Mouse (Mus musculus) C2C12 (cell line): ENCODE measurements around the gene Ramp1. TPM values are rescaled to one million over a fixed set of nuclear protein-coding genes. Genes with fewer than 3 reads are reported as not detected.

ENCODE experiments used
- H3K27me3 ChIP-seq: one replicate; pipeline ENCODE4 v1.6.1; 2011; ENCODE audit not compliant: control insufficient read depth, insufficient read depth, insufficient read length
- H3K36me3 ChIP-seq: one replicate; pipeline ENCODE4 v1.6.1; 2011; ENCODE audit not compliant: control insufficient read depth, insufficient read depth
- H3K4me3 ChIP-seq: one replicate; pipeline ENCODE4 v1.5.1; 2011; ENCODE audit warnings: mild to moderate bottlenecking, control low read depth; ENCODE audit not compliant: poor library complexity, insufficient read depth, severe bottlenecking
- H3K79me2 ChIP-seq: one replicate; pipeline ENCODE4 v1.6.1; 2011; ENCODE audit not compliant: control insufficient read depth, insufficient read depth
- H3K79me3 ChIP-seq: one replicate; pipeline ENCODE4 v1.6.1; 2011; ENCODE audit warnings: low read depth, control low read depth
- H3ac ChIP-seq: one replicate; pipeline ENCODE3; 2011; ENCODE audit warnings: low read depth; ENCODE audit not compliant: control insufficient read depth, insufficient read length
- CEBPB ChIP-seq: IDR thresholded peaks from one replicate; pipeline ENCODE4 v1.6.1; 2011; ENCODE audit warnings: low read depth, mild to moderate bottlenecking, control low read depth, moderate library complexity
- CTCF ChIP-seq: IDR thresholded peaks from one replicate; pipeline ENCODE4 v1.5.1; 2011; ENCODE audit not compliant: control insufficient read depth, insufficient read depth, insufficient read length
- FOSL1 ChIP-seq: IDR thresholded peaks from one replicate; pipeline ENCODE4 v1.8.0; 2011; ENCODE audit warnings: mild to moderate bottlenecking, low read length; ENCODE audit not compliant: poor library complexity, insufficient read depth, severe bottlenecking
- MAX ChIP-seq: IDR thresholded peaks from one replicate; pipeline ENCODE4 v1.6.1; 2011; ENCODE audit warnings: mild to moderate bottlenecking, control low read depth
- MYOD1 ChIP-seq: IDR thresholded peaks from one replicate; pipeline ENCODE4 v1.6.1; 2011; ENCODE audit warnings: low read depth; ENCODE audit not compliant: control insufficient read depth, insufficient read length
- MYOG ChIP-seq: IDR thresholded peaks from one replicate; pipeline ENCODE4 v1.6.1; 2011; ENCODE audit not compliant: control insufficient read depth, insufficient read length; ENCODE audit errors: extremely low read depth
- USF1 ChIP-seq: IDR thresholded peaks from one replicate; pipeline ENCODE4 v1.6.1; 2011; ENCODE audit warnings: low read depth, mild to moderate bottlenecking, control low read depth, moderate library complexity
- polyA plus RNA-seq: library from polyadenylated mRNA; unstranded; fragments of >200 nt; fragmentation: generic; extraction: Trizol; gene quantifications from one replicate; pipeline ENCODE4 v1.2.1, GENCODE M21; 2012; ENCODE audit warnings: missing spikeins

Ramp1 gene
- polyA plus RNA-seq, 1 experiment = 2.1 TPM

GRCm38 (mm10) chr1:91235395-91235794 lies 55.8 kb downstream of the Ramp1 start:
- Histone ChIP-seq H3ac (no peak overlapping the region), H3K36me3 (no peaks in the 10 kb centered on the region), H3K79me2 (no peaks in the 10 kb centered on the region), H3K79me3 (no peaks in the 10 kb centered on the region), H3K4me3 (no peak overlapping the region), H3K27me3 (no peaks in the 10 kb centered on the region)
- TF ChIP-seq FOSL1 = no peak
- TF ChIP-seq MAX = no peak
- TF ChIP-seq MYOG = no peak
- TF ChIP-seq CTCF = no peak

- Histone ChIP-seq H3K79me2 (no peaks in the 10 kb centered on the region), H3K4me3 (no peak overlapping the region), H3K27me3 (no peaks in the 10 kb centered on the region), H3ac (no peak overlapping the region), H3K36me3 (no peaks in the 10 kb centered on the region), H3K79me3 (no peaks in the 10 kb centered on the region)
- no peak for TF ChIP-seq CTCF
- TF ChIP-seq FOSL1 = no peak
- TF ChIP-seq MYOG = no peak
- no peak for TF ChIP-seq MYOD1
- TF ChIP-seq USF1 = no peak
- no peak for TF ChIP-seq MAX
Observed at GRCm38 (mm10) chr1:91237676-91238075, 58.1 kb downstream of the Ramp1 start.

- Histone ChIP-seq H3K36me3 (no peaks in the 10 kb centered on the region), H3ac (no peak overlapping the region), H3K79me2 (no peaks in the 10 kb centered on the region), H3K27me3 (no peaks in the 10 kb centered on the region), H3K79me3 (no peaks in the 10 kb centered on the region), H3K4me3 (no peak overlapping the region)
- peak; percentile 42 for TF ChIP-seq CTCF
- TF ChIP-seq MYOG = no peak
Observed at GRCm38 (mm10) chr1:91239112-91239511, 59.5 kb downstream of the Ramp1 start.

- H3K4me3 ChIP-seq = no peak overlapping the region
- TF ChIP-seq USF1 (no peak), MYOG (no peak), CEBPB (no peak), CTCF (no peak), FOSL1 (peak; percentile 22), MAX (no peak), MYOD1 (no peak)
- no peaks in the 10 kb centered on the region for H3K79me3 ChIP-seq
- no peaks in the 10 kb centered on the region for H3K27me3 ChIP-seq
- H3K36me3 ChIP-seq = no peaks in the 10 kb centered on the region
- no peak overlapping the region for H3ac ChIP-seq
- H3K79me2 ChIP-seq = no peaks in the 10 kb centered on the region
Observed at GRCm38 (mm10) chr1:91239800-91240199, 60.2 kb downstream of the Ramp1 start.

GRCm38 (mm10) chr1:91240685-91241084 lies 61.1 kb downstream of the Ramp1 start:
- H3K79me2 ChIP-seq = no peaks in the 10 kb centered on the region
- H3ac ChIP-seq = no peak overlapping the region
- no peak overlapping the region for H3K4me3 ChIP-seq
- H3K36me3 ChIP-seq = no peaks in the 10 kb centered on the region
- H3K79me3 ChIP-seq = no peaks in the 10 kb centered on the region
- no peaks in the 10 kb centered on the region for H3K27me3 ChIP-seq
- TF ChIP-seq MAX (peak; percentile 46), FOSL1 (peak; percentile 29), CEBPB (no peak), MYOG (no peak)

GRCm38 (mm10) chr1:91241249-91241648 lies 61.6 kb downstream of the Ramp1 start:
- H3K27me3 ChIP-seq = no peaks in the 10 kb centered on the region
- no peaks in the 10 kb centered on the region for H3K36me3 ChIP-seq
- H3K79me2 ChIP-seq = no peaks in the 10 kb centered on the region
- no peak for TF ChIP-seq FOSL1
- no peak for TF ChIP-seq CTCF
- no peak for TF ChIP-seq USF1
- TF ChIP-seq MYOG = no peak
- TF ChIP-seq MYOD1 = no peak
- no peak for TF ChIP-seq MAX
- no peak for TF ChIP-seq CEBPB
- H3K79me3 ChIP-seq = no peaks in the 10 kb centered on the region
- no peak overlapping the region for H3ac ChIP-seq
- no peak overlapping the region for H3K4me3 ChIP-seq

- Histone ChIP-seq H3K79me3 (peaks cover 28% of the 10 kb centered on the region), H3ac (no peak overlapping the region), H3K79me2 (peaks cover 39% of the 10 kb centered on the region), H3K36me3 (no peaks in the 10 kb centered on the region), H3K4me3 (no peak overlapping the region), H3K27me3 (no peaks in the 10 kb centered on the region)
- TF ChIP-seq USF1 (peak; percentile 24), FOSL1 (peak; percentile 62), MAX (peak; percentile 47), CTCF (no peak), CEBPB (peak; percentile 80), MYOD1 (peak; percentile 99)
Observed at GRCm38 (mm10) chr1:91248242-91248641, 68.6 kb downstream of the Ramp1 start.
